Mouse (Mus musculus) G1E (cell line): ENCODE data around the gene Ppp2r1b. TPM values are rescaled to one million over a fixed set of nuclear protein-coding genes. Genes with fewer than 3 reads are reported as not detected.
A peak's percentile ranks its signal among the peaks of the same experiment; 100 is the strongest.

Source experiments
- ATAC-seq: 2 replicates; pipeline ENCODE4 v1.8.0; 2016; ENCODE audit warnings: mild to moderate bottlenecking; ENCODE audit not compliant: insufficient number of reproducible peaks, poor library complexity, low FRiP score, severe bottlenecking; ENCODE audit errors: extremely low read depth
- DNase-seq: peaks from one replicate; pipeline ENCODE4 v3.0.0; 2012; ENCODE audit warnings: low spot score
- H3K27me3 ChIP-seq: 2 replicates; pipeline ENCODE4 v1.6.1; 2012; ENCODE audit warnings: mild to moderate bottlenecking, low read length, inconsistent platforms; ENCODE audit not compliant: insufficient read depth
- H3K36me3 ChIP-seq: replicated peaks from 2 replicates; pipeline ENCODE3; 2012; ENCODE audit warnings: mild to moderate bottlenecking, inconsistent platforms
- H3K4me1 ChIP-seq: 2 replicates; pipeline ENCODE4 v1.6.1; 2012; ENCODE audit warnings: low read depth, low read length, inconsistent platforms, mixed read lengths; ENCODE audit not compliant: insufficient read depth
- H3K4me3 ChIP-seq: 2 replicates; pipeline ENCODE4 v1.5.1; 2012; ENCODE audit warnings: low read depth, mild to moderate bottlenecking, inconsistent platforms, low read length, moderate library complexity, mixed read lengths
- H3K9me3 ChIP-seq: replicated peaks from 2 replicates; pipeline ENCODE4 v1.6.1; 2012; ENCODE audit warnings: inconsistent platforms
- CTCF ChIP-seq: IDR thresholded peaks from 2 replicates; pipeline ENCODE4 v1.5.1; 2012; ENCODE audit warnings: low read depth, low read length, inconsistent platforms, mixed read lengths
- GATA1 ChIP-seq: IDR thresholded peaks from 2 replicates; pipeline ENCODE4 v1.6.1; 2012; ENCODE audit warnings: borderline replicate concordance, low read length, inconsistent platforms, mixed read lengths
- GATA2 ChIP-seq: IDR thresholded peaks from 2 replicates; pipeline ENCODE4 v1.6.1; 2012; ENCODE audit warnings: low read depth, low read length, inconsistent platforms, borderline replicate concordance
- POLR2AphosphoS5 ChIP-seq: IDR thresholded peaks from 2 replicates; pipeline ENCODE4 v1.6.1; 2012; ENCODE audit warnings: low read depth, low read length, inconsistent platforms; ENCODE audit not compliant: insufficient replicate concordance
- TAL1 ChIP-seq: conservative IDR thresholded peaks from 2 replicates; pipeline ENCODE4 v1.6.1; 2012; ENCODE audit warnings: low read depth, low read length, inconsistent platforms, mixed read lengths
- polyA plus RNA-seq: library from polyadenylated mRNA; stranded (reverse); fragments of >175 nt; gene quantifications from 2 replicates; pipeline ENCODE4 v1.2.3, GENCODE M21; 2012
- total RNA-seq, 2 experiments: library from RNA; stranded (forward) in 1 of 2; stranded (reverse) in 1 of 2; fragments of 200-1000 nt in 1 of 2; fragments of >200 nt in 1 of 2; fragmentation: Nextera tagmentation in 1 of 2; gene quantifications; 2 replicates each; pipeline ENCODE4 v1.2.3; 2014 to 2017

Gene Ppp2r1b
- total and polyA plus RNA-seq, 3 experiments, result 21.3 to 93.0 (median 68.7) TPM

DNA sequence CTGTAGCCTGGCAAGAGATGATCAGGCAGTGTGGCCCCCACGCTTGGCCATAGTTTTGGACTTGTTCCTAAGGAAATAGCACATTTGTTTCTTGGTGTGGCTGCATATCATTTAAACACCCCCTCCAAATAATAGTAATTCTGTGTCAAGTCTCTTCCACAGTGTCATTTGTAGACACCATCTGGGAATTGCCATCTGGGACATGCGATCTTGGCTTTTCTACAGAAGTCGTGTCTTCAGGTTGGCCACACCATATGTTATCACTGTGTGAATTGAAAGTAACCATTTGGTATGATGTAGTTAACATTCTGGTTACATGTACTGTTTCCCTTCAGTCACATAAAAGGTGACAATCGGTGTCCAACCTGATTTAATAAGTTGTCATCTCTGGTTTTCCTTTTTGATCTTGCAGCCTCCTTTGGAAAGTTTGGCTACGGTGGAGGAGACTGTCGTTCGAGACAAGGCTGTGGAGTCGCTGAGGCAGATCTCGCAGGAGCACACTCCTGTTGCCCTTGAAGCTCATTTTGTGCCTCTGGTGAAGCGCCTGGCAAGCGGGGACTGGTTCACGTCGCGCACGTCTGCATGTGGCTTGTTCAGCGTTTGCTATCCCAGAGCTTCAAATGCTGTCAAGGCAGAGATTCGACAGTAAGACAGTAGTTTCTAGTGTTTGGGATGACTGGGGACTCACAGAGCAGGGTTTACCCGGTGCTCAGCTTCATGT is 16.2 kb downstream of the Ppp2r1b start:
- no peak for DNase-seq
- no peaks in the 10 kb centered on the region for H3K27me3 ChIP-seq
- peak overlapping the region; percentile 22; the same call in 1 of the 2 replicates for H3K4me3 ChIP-seq
- TF ChIP-seq GATA1 (no peak), TAL1 (no peak), POLR2AphosphoS5 (no peak), GATA2 (no peak)
- no peak for ATAC-seq
- peaks cover 77% of the 10 kb centered on the region for H3K36me3 ChIP-seq
- H3K4me1 ChIP-seq, result peaks cover 67% of the 10 kb centered on the region
- no peaks in the 10 kb centered on the region for H3K9me3 ChIP-seq

DNA sequence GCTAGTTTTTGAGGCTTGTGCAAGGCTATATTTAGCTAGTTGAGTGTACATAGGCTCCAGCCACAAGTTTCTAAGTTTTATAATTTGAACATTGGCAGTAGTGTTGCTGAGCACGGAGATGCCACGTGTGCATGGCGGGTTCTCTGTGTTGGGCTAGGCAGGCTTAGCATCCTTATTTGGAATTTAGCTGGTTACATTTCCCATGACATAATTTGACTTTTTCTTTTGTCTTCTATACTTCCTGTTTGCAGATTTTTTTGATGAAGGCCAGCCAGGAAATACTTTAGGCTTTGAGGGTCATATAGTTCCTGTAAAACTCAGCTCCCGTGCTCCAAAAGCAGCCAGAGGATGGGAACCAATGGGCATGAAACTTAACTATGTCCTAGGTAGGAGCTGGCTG is 18.7 kb downstream of the Ppp2r1b start:
- ATAC-seq (no peak), DNase-seq (no peak)
- H3K9me3 ChIP-seq, result no peaks in the 10 kb centered on the region
- peaks cover 69% of the 10 kb centered on the region for H3K4me1 ChIP-seq
- no peaks in the 10 kb centered on the region for H3K27me3 ChIP-seq
- no peak overlapping the region for H3K4me3 ChIP-seq
- TF ChIP-seq GATA1 (no peak), POLR2AphosphoS5 (no peak), GATA2 (no peak), TAL1 (no peak), CTCF (no peak)
- H3K36me3 ChIP-seq, result peaks cover 98% of the 10 kb centered on the region

DNA sequence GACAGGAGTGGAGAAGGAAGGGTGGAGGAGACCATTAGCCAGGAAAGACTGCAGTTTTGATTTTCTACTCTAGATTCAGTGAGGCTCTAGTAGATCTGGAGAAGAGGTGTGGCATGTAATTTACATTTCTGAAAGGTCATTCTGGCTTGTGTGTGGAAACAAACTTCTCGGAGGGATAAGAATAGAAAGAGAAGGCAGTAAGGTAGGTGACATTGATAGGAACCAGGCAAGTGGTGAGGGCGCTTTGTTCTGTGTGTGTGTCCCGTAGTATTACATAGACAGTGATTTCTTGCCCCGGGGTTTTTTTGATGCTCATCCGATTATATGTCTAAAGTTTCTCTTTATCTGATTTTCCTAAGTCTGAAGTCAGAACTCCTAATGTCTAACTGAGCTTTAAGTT is 19.8 kb downstream of the Ppp2r1b start:
- Histone ChIP-seq H3K27me3 (no peaks in the 10 kb centered on the region), H3K4me1 (peaks cover 60% of the 10 kb centered on the region), H3K36me3 (peaks cover 96% of the 10 kb centered on the region), H3K4me3 (no peak overlapping the region), H3K9me3 (no peaks in the 10 kb centered on the region)
- TF ChIP-seq POLR2AphosphoS5 (no peak), CTCF (no peak), GATA1 (no peak), TAL1 (no peak), GATA2 (no peak)
- DNase-seq (no peak), ATAC-seq (no peak)

DNA sequence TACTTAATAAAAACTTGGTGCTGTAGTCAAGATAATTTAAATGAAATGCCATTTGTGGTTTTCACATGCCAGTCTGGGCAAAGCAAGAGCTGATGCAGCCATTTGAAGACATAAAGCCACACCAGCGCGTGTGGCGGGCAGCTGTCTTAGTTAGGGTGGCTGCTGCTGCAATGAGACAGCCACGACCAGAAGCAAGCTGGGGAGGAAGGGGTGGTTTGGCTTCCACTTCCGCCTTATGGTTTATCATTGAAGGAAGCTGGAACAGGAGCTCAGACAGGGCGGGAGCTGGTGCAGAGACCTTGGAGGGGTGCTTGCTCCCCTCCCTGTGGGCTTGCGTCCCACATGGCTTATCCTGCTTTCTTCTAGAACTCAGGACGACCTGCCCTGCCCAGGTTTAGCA is 20.7 kb downstream of the Ppp2r1b start:
- DNase-seq (no peak), ATAC-seq (no peak)
- Histone ChIP-seq H3K9me3 (no peaks in the 10 kb centered on the region), H3K27me3 (no peaks in the 10 kb centered on the region), H3K4me3 (no peak overlapping the region), H3K36me3 (peaks cover 96% of the 10 kb centered on the region), H3K4me1 (peaks cover 51% of the 10 kb centered on the region)
- TF ChIP-seq POLR2AphosphoS5, result no peak
- no peak for TF ChIP-seq GATA2
- TF ChIP-seq GATA1, result no peak
- TF ChIP-seq TAL1, result no peak
- no peak for TF ChIP-seq CTCF

DNA sequence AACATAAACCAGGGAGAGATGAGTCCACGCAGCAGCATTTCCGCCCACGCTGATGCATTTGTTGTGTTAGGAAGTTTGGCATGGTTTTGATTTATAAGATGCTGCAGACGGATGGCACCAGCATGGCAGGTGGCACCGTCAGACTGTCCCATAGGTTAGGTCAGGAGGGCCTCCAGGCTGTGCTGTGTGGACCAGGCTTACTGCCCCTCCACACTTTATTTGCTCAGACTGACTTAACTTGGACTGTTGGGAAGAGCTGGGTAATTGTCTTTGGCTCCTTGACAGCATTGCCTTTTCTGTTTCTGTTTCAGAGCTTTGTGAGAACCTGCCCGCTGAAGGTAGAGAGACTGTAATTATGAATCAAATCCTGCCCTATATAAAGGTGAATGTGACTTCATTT is 21.9 kb downstream of the Ppp2r1b start:
- Histone ChIP-seq H3K9me3 (no peaks in the 10 kb centered on the region), H3K36me3 (peaks cover 89% of the 10 kb centered on the region), H3K27me3 (no peaks in the 10 kb centered on the region), H3K4me1 (peaks cover 40% of the 10 kb centered on the region), H3K4me3 (no peak overlapping the region)
- TF ChIP-seq GATA2, result no peak
- TF ChIP-seq GATA1, result no peak
- no peak for TF ChIP-seq POLR2AphosphoS5
- TF ChIP-seq TAL1, result no peak
- TF ChIP-seq CTCF, result no peak
- DNase-seq (no peak), ATAC-seq (no peak)

DNA sequence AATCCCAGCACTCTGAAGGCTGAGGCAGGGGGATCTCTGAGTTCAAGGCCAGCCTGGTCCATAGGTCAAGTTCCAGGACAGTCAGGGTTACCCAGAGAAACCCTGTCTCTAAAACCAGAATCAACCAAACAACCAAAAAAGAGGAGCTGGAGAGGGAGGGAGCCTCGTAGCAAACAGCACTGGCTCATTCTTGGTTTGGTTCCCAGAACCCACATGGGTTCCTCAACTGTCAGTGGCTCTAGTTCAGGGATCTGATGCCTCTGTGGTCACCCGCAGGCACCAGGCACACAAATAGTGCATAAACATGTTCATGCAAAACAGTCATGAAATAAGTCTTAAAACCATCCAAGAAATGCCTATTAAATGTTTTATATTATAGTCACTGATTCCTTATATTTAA is 23.1 kb downstream of the Ppp2r1b start:
- H3K9me3 ChIP-seq, result no peaks in the 10 kb centered on the region
- TF ChIP-seq GATA2 (no peak), GATA1 (no peak), POLR2AphosphoS5 (no peak), CTCF (no peak), TAL1 (no peak)
- peaks cover 89% of the 10 kb centered on the region for H3K36me3 ChIP-seq
- H3K27me3 ChIP-seq, result no peaks in the 10 kb centered on the region
- no peak overlapping the region for H3K4me3 ChIP-seq
- H3K4me1 ChIP-seq, result peaks cover 34% of the 10 kb centered on the region
- DNase-seq (no peak), ATAC-seq (no peak)
